Mouse (Mus musculus) gastrocnemius, adult 18-20 months (tissue): ENCODE results near the gene Cbfa2t2. TPM values are rescaled to one million over a fixed set of nuclear protein-coding genes. Genes with fewer than 3 reads are reported as not detected.

Experiments
- DNase-seq: peaks from one replicate; pipeline ENCODE4 v3.0.0; 2021; ENCODE audit warnings: low spot score
- total RNA-seq, 2 experiments: library from RNA; stranded (reverse); gene quantifications; 2 replicates each; pipeline ENCODE4 v1.2.3; 2021

Gene Cbfa2t2
- total RNA-seq, 2 experiments from 2014 or later: 14.8 to 19.4 TPM

DNA sequence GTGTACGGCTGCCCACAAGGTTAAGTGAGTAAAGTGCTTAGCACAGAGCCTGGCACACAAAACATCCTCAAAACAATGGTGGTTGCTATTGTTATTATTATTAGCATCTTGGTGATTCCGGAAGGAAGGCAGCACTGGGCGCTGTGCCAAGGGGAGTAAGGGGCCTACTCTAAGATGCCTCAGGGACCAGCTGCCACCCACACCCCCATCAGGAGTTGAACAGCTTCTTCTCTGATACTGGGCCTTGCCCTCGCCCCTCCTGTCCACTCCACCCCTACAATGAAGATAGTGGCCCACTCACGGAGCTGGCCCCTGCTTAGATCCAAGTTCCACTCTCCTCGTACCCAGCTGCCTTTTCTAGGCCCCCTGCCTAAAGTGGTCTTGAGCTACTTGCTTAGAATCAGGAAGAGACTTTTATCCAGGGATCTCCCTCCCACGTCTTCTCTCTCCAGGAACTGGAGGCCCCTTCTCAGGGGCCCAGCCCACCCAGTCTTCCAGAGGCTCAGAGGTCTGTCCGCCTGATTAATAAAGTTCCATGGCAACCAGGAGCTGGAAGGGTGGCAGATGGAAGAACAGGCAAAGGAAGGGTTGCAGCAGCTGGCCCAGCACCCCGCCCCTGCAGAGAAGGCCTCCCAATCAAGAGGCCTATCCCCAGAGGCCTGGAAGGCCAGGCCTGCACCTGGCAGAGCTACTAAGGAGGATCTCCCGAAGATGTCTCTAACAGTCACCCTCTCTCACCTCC lies 132.2 kb downstream of the Cbfa2t2 start:
- no peak for DNase-seq

- no peak for DNase-seq
These were observed 132.9 kb downstream of the Cbfa2t2 start for GRCm38 (mm10) chr2:154569071-154569748.

DNA sequence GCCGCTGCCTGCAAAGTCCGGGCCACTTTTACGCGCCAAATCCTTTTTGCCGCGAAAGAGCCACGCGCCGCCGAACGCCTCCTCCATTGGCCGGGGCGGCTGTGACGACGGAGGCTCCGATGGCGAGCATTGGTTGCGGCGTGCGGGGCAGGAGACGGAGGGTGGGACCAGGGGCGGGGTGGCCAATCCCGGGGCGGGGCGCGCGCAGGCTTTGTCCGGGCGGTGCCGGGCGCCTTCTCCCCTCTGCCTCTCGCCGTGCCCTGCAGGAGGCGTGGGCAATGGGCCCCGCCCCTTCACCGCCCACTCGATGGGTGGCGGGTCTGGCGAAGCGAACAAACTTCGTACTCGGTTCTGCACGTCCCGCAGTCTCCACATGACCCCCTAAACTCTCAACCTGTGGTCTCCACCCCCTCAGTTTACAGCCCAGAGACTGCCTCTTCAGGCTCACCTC lies 133.6 kb downstream of the Cbfa2t2 start, which contains the start of gene E2f1:
E2f1 (minus strand) TSS at position 57 of the 451 bp plus-strand sequence.
- peak; percentile 93 for DNase-seq

GRCm38 (mm10) chr2:154570666-154571065 lies 134.4 kb downstream of the Cbfa2t2 start:
- no peak for DNase-seq

DNA sequence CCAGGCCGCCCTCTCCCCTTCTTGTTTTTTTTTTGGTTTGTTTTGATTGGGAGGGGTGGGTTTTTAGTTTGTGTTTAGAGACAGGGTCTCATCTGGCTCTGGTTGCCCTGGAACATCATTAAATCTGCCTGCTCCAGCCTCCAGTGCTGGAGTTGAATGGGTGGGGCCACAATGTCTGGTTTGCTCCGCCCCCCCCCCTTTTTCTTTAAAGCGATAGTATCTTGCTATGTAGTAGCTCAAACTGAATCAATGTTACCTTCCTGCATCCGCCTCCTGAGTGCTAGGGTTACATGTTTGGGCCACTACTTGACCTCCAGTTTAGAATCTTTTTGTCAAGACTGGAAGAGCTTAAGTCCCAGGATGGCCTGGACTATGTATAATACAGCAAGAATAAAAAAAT lies 135.0 kb downstream of the Cbfa2t2 start:
- no peak for DNase-seq

- DNase-seq: no peak
These were observed 135.7 kb downstream of the Cbfa2t2 start for GRCm38 (mm10) chr2:154571976-154572375.

DNA sequence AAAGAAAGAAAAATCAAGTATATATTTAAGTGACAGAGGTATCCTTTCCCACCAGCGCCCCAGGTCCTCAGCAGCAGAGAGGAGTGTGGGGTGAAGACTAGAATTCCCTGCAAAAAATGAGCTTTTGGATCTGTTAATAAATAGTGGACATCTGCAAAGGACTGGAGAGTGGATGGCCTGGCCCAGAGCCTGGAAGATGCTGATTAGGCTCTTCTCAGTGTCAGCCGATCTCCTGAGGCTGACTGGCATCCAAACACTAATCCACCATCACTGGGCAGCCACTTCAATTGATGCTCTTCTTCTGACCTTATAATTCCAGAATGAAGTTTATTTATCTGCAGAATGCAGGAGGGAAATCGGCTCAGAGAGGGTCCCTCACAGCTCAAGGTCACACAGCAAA lies 136.7 kb downstream of the Cbfa2t2 start:
- no peak for DNase-seq

GRCm38 (mm10) chr2:154574271-154574670 lies 138.0 kb downstream of the Cbfa2t2 start:
- DNase-seq: no peak

- no peak for DNase-seq
These were observed 140.8 kb downstream of the Cbfa2t2 start for GRCm38 (mm10) chr2:154576876-154577743.

DNA sequence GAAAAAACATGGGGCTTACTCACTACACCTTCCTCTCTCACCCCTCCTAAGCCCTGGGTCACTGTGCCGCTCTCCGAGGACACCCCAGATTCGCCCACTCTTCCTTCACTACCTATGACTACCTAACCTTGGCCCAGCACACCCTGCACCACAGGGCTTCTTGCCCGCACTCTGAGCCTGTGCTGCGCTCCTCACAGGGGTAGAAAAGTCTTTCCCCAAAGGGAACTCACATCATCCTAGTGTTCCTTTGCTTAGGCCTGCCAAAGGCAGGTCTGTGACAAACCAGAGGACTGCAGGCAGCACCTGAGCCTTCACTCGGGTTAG lies 141.4 kb downstream of the Cbfa2t2 start:
- no peak for DNase-seq

- peak; percentile 63 for DNase-seq
These were observed 144.3 kb downstream of the Cbfa2t2 start for GRCm38 (mm10) chr2:154580586-154580985.

GRCm38 (mm10) chr2:154581421-154581820 lies 145.1 kb downstream of the Cbfa2t2 start:
- no peak for DNase-seq

DNA sequence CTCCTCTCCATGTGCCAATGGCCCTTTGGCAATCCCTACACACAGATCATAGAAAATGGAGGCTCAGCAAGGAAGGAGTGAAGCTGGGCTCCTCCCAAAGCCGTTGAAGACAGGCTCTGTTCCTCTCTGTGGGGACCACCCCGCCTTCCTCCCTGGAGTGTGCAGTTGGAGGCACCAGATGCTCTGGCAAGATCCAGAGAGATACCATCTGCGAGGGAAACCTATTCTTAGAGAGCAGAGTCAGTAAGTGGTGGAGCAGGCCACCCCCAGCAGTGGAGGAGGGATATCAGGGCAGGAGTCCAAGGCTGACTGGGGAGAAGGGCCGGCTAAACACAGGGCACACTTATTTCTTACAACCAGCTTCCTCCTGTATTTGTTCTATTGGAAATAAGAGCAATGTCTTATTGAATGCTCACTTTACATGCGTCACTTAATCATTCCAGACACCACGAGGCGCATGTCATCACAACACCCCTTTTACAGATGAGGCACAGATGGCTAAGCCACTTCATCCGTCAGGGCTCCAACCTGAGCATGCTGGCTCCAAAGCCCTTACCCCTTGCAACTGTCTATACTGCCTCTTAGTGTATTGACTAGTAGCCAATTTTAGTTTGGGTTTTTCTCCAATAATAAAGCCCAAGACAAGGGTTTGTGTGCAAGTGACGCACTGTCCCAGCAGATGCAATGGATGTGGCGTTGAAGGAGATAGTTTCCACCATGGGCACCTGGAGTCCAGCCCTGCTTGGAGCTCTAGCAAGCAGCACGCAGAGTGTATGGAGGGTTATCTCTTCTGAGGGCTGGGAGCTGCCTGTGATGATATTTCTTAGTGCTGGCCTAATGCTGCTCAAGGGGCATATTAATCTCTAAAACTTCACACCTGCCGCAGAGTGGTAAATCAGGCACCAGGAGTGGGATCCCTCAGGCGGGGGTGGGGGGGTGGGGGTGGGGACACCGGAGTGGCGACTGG lies 147.9 kb downstream of the Cbfa2t2 start:
- DNase-seq: no peak

DNA sequence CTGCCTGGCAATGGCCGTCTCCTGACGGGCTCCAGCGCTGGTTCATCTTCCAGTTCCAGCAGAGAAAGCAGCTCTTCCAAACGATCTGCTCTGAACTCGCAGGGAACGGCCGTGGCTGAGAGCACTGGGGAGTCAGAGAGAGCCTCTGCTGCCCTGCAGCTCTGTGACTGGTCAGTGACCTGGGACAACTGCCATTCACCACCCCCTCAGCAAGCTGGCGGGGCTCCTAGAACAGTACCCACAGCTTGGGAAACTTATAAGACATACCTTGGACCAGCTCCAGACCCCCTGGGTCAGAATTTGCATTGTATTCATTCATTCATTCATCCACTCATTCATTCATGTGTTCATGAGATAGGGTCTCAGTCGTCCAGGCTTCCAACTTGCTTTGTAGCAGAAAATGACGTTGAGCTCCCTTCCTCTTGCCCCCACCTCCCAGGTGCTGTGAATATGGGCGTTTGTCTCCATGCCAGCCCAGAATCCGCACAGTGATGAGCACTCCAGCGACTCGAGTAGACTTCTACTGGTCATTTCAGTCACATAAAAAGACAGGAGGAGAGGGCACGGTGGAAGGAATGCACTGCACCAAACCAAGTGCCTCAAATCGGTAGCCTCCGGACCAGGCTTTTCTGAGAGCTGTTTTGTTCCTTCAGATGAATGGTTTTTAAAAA lies 148.8 kb downstream of the Cbfa2t2 start:
- DNase-seq: no peak

DNA sequence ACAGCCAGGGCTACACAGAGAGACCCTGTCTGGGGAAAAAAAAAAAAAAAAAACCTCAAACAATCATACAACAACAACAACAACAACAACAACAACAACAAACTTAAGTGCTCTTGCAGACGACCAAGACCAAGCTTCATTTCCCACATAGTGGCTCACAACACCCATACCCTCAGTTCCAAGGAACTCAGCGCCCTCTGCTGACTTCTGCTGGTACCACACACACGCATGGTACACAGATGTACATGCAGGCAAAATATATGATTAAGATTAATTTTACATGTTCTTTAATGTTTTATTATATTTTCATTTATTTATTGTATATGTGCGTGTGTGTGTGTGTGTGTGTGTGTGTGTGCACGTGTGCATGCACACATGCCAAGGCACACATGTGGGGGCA lies 150.1 kb downstream of the Cbfa2t2 start:
- no peak for DNase-seq

Other genes with a start within 250 kb of the Cbfa2t2 start
- not detected for gene Bpifb1, start 245.7 kb upstream of the Cbfa2t2 start, total RNA-seq
- not detected for gene Bpifb5, start 212.7 kb upstream of the Cbfa2t2 start, total RNA-seq
- gene Bpifb9a, start 178.6 kb upstream of the Cbfa2t2 start, total RNA-seq: not detected
- gene Bpifb9b, start 129.3 kb upstream of the Cbfa2t2 start, total RNA-seq: not detected
- 10 to 100 TPM; 11.2 to 15.1 TPM for gene Cdk5rap1, start 63.5 kb upstream of the Cbfa2t2 start, total RNA-seq
- 100 to 1,000 TPM; 180 to 200 TPM for gene Snta1, start 28.4 kb upstream of the Cbfa2t2 start, total RNA-seq
- not detected for gene 1700003F12Rik, start 110.6 kb downstream of the Cbfa2t2 start, total RNA-seq
- not detected for gene Actl10, start 115.3 kb downstream of the Cbfa2t2 start, total RNA-seq
- gene Necab3, start 122.4 kb downstream of the Cbfa2t2 start, total RNA-seq: under 1 TPM; 0.30 to 0.36 TPM
- gene E2f1, start 133.4 kb downstream of the Cbfa2t2 start, total RNA-seq: under 1 TPM; 0.28 to 0.30 TPM
- gene Pxmp4, start 167.2 kb downstream of the Cbfa2t2 start, total RNA-seq: 10 to 100 TPM; 12.3 to 14.1 TPM
- gene Zfp341, start 176.8 kb downstream of the Cbfa2t2 start, total RNA-seq: 1 to 10 TPM; 2.5 to 2.9 TPM
- gene 4930519P11Rik, start 177.0 kb downstream of the Cbfa2t2 start, total RNA-seq: not detected
- gene Chmp4b, start 215.2 kb downstream of the Cbfa2t2 start, total RNA-seq: 100 to 1,000 TPM; 121 to 127 TPM